Mouse (Mus musculus): ENCODE data around the gene Adra2b.

GRCm38 (mm10) chr2:127338012-127338411, 25.0 kb upstream of the Adra2b start:
- TF ChIP-seq POLR2A (IDR thresholded peaks at IDR 0.05; ENCODE audit: control insufficient read depth in 1 of 2, insufficient read depth in 1 of 2, low read depth in 1 of 2, low read length in 2 of 2, poor library complexity in 1 of 2) (no peak), MAX (IDR thresholded peaks at IDR 0.05; ENCODE audit: low read length) (no peak), HCFC1 (IDR thresholded peaks at IDR 0.05; ENCODE audit: low read depth, low read length) (no peak), CTCF (IDR thresholded peaks at IDR 0.05 in 2 of 3, conservative IDR thresholded peaks at IDR 0.05 in 1 of 3; ENCODE audit: control insufficient read depth in 1 of 3, insufficient read depth in 1 of 3, low read depth in 2 of 3, low read length in 3 of 3, poor library complexity in 1 of 3, severe bottlenecking in 1 of 3) (no peak), EP300 (IDR thresholded peaks at IDR 0.05; ENCODE audit: low read depth in 1 of 2, low read length in 2 of 2) (no peak), TCF12 (IDR thresholded peaks at IDR 0.05; ENCODE audit: low read depth, low read length) (no peak), GATA1 (IDR thresholded peaks at IDR 0.05; ENCODE audit: low read depth, low read length) (no peak)
